Mouse (Mus musculus) megakaryocyte, embryonic 14.5 days (primary cell): ENCODE measurements around the gene Rab15. TPM values are rescaled to one million over a fixed set of nuclear protein-coding genes. Genes with fewer than 3 reads are reported as not detected.
"Not testable (repeated sequence)": the region's sequence is repeated elsewhere in the genome, so short reads cannot be mapped to it uniquely, and the experiment has no call there.

ENCODE experiments used
- H3K27me3 ChIP-seq: replicated peaks from 2 replicates; pipeline ENCODE3; 2012; ENCODE audit warnings: inconsistent platforms
- H3K36me3 ChIP-seq: replicated peaks from 2 replicates; pipeline ENCODE3; 2012; ENCODE audit warnings: low read length, inconsistent platforms, mixed read lengths
- H3K4me1 ChIP-seq: 2 replicates; pipeline ENCODE4 v1.6.1; 2012; ENCODE audit warnings: inconsistent platforms
- H3K4me3 ChIP-seq: replicated peaks from 2 replicates; pipeline ENCODE3; 2012; ENCODE audit warnings: moderate library complexity, mild to moderate bottlenecking, inconsistent platforms
- H3K9me3 ChIP-seq: 2 replicates; pipeline ENCODE4 v1.6.1; 2012; ENCODE audit warnings: inconsistent platforms
- FLI1 ChIP-seq: IDR thresholded peaks from 2 replicates; pipeline ENCODE4 v1.6.1; 2012; ENCODE audit warnings: low read length, inconsistent platforms, mixed read lengths
- GATA1 ChIP-seq: IDR thresholded peaks from 3 replicates; pipeline ENCODE4 v1.6.1; 2012; ENCODE audit warnings: mixed read lengths, low read length, inconsistent platforms, borderline replicate concordance
- polyA plus RNA-seq: library from polyadenylated mRNA; stranded (reverse); fragments of >175 nt; gene quantifications from 2 replicates; pipeline ENCODE4 v1.2.3, GENCODE M21; 2012; ENCODE audit warnings: low replicate concordance; ENCODE audit not compliant: insufficient read depth

Gene Rab15
- polyA plus RNA-seq, 1 experiment: not detected

GRCm38 (mm10) chr12:76805056-76805811 is 17.5 kb downstream of the Rab15 start:
- Histone ChIP-seq H3K4me1 (no peaks in the 10 kb centered on the region; the same call in 1 of the 2 replicates), H3K4me3 (no peak overlapping the region), H3K27me3 (peaks cover 65% of the 10 kb centered on the region), H3K36me3 (no peaks in the 10 kb centered on the region), H3K9me3 (no peaks in the 10 kb centered on the region)
- TF ChIP-seq GATA1: no peak
- TF ChIP-seq FLI1: no peak

GRCm38 (mm10) chr12:76803700-76804252 is 18.9 kb downstream of the Rab15 start:
- H3K4me1 ChIP-seq: peaks cover 9% of the 10 kb centered on the region; the same call in 1 of the 2 replicates
- no peak for TF ChIP-seq FLI1
- no peak for TF ChIP-seq GATA1

GRCm38 (mm10) chr12:76803028-76803427 is 19.7 kb downstream of the Rab15 start:
- Histone ChIP-seq H3K36me3 (no peaks in the 10 kb centered on the region), H3K4me3 (no peak overlapping the region), H3K9me3 (no peaks in the 10 kb centered on the region), H3K4me1 (peaks cover 9% of the 10 kb centered on the region; the same call in 1 of the 2 replicates), H3K27me3 (peaks cover 83% of the 10 kb centered on the region)
- no peak for TF ChIP-seq GATA1
- no peak for TF ChIP-seq FLI1

More at GRCm38 (mm10) chr12:76803700-76804252, 18.9 kb downstream of the Rab15 start:
- H3K27me3 ChIP-seq: peaks cover 76% of the 10 kb centered on the region
- no peaks in the 10 kb centered on the region for H3K36me3 ChIP-seq
- H3K9me3 ChIP-seq: no peaks in the 10 kb centered on the region
- no peak overlapping the region for H3K4me3 ChIP-seq

- TF ChIP-seq GATA1: no peak
- TF ChIP-seq FLI1: no peak
- H3K9me3 ChIP-seq: no peaks in the 10 kb centered on the region
- H3K36me3 ChIP-seq: no peaks in the 10 kb centered on the region
- no peak overlapping the region for H3K4me3 ChIP-seq
- peaks cover 30% of the 10 kb centered on the region for H3K4me1 ChIP-seq
- H3K27me3 ChIP-seq: peaks cover 77% of the 10 kb centered on the region
Measured at GRCm38 (mm10) chr12:76798008-76798720, 24.5 kb downstream of the Rab15 start.

- no peak overlapping the region for H3K4me3 ChIP-seq
- TF ChIP-seq FLI1 (no peak), GATA1 (no peak)
- H3K4me1 ChIP-seq: peaks cover 31% of the 10 kb centered on the region
- H3K36me3 ChIP-seq: no peaks in the 10 kb centered on the region
- H3K9me3 ChIP-seq: no peaks in the 10 kb centered on the region
- H3K27me3 ChIP-seq: peaks cover 70% of the 10 kb centered on the region
Measured at GRCm38 (mm10) chr12:76796938-76797539, 25.7 kb downstream of the Rab15 start.

- H3K27me3 ChIP-seq: peaks cover 62% of the 10 kb centered on the region
- no peak within 1 kb of the TSS for H3K4me3 ChIP-seq
- H3K36me3 ChIP-seq: no peaks in the 10 kb centered on the region
- H3K4me1 ChIP-seq: peaks cover 45% of the 10 kb centered on the region
- H3K9me3 ChIP-seq: no peaks in the 10 kb centered on the region
- no peak for TF ChIP-seq GATA1
- TF ChIP-seq FLI1: no peak
Measured at GRCm38 (mm10) chr12:76795350-76795749, 27.4 kb downstream of the Rab15 start, which contains the start of gene Gpx2. TSS of gene Gpx2 (minus strand) at chr12:76795554.

GRCm38 (mm10) chr12:76792540-76792939 is 30.2 kb downstream of the Rab15 start:
- H3K27me3 ChIP-seq: peaks cover 37% of the 10 kb centered on the region
- H3K4me3 ChIP-seq, H3K36me3 ChIP-seq, H3K9me3 ChIP-seq: not testable (repeated sequence)
- peaks cover 40% of the 10 kb centered on the region for H3K4me1 ChIP-seq

GRCm38 (mm10) chr12:76790446-76791084 is 32.1 kb downstream of the Rab15 start:
- Histone ChIP-seq H3K9me3 (no peaks in the 10 kb centered on the region), H3K4me1 (peaks cover 30% of the 10 kb centered on the region), H3K27me3 (peaks cover 22% of the 10 kb centered on the region), H3K36me3 (no peaks in the 10 kb centered on the region), H3K4me3 (no peak overlapping the region)
- no peak for TF ChIP-seq GATA1
- TF ChIP-seq FLI1: no peak

- Histone ChIP-seq H3K36me3 (peaks cover 29% of the 10 kb centered on the region), H3K9me3 (no peaks in the 10 kb centered on the region), H3K4me3 (no peak overlapping the region), H3K4me1 (peaks cover 14% of the 10 kb centered on the region; the same call in 1 of the 2 replicates), H3K27me3 (no peaks in the 10 kb centered on the region)
- TF ChIP-seq GATA1 (no peak), FLI1 (no peak)
Measured at GRCm38 (mm10) chr12:76784056-76784619, 38.6 kb downstream of the Rab15 start.
